Mouse (Mus musculus): Measurements from ENCODE around the gene Rpl36al. TPM values are rescaled to one million over a fixed set of nuclear protein-coding genes. Genes with fewer than 3 reads are reported as not detected.
A peak's percentile ranks its signal among the peaks of the same experiment; 100 is the strongest.
"Not testable (repeated sequence)": the region's sequence is repeated elsewhere in the genome, so short reads cannot be mapped to it uniquely, and the experiment has no call there.

Rpl36al gene
- total RNA-seq, 2 experiments from 2014 or later: 1,035 to 1,393 TPM

DNA sequence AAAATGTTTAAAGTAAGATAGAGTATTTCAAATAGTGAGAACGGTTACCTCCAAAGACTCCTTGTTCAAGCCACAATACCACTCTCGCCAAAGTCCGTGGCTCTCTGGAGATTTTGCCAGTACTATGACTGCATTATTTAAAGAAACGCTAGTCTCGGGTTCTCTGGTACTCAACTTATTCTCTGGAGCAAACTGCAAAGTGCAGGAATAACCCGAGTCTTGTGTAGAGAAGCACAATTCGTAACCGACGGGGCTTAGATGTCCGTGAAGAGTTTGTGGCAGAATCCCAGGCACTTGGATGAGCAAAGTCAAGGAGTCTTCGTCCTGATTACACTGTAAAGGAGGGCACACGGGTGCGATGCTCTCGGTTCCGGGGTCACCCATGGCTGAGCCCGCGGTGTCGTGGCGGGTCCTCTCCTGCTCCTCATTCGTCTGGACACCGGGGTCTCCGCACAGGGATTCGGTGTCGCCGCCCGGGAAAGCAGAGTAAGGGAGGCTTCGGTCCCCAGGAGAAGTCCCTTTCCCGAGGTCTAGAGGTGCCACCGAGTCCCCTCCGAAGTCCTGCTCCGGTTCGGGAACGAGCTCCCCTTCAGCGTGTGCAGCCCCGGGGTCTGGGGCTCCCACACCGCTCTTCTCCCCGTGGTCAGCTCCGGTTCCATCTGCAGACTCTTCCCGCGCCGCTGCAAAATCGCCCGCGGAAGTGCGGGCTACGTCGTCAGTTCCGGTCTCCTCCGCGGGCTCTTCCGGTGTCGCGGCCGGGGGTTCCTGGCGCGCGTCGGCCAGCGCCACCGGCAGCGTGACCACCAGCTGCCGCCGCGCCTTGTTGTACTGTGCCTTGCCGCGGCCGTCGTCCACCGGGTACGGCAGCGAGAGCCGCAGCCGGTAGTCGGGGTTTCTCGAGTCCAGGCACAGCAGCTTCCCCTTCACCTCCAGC lies 12.8 kb upstream of the Rpl36al start, which contains the start of gene Gm49383:
Gm49383 (minus strand) TSS at position 661 of the 934 bp plus-strand sequence.
- ATAC-seq (replicated peaks; ENCODE audit: poor library complexity): peak; percentile 71

DNA sequence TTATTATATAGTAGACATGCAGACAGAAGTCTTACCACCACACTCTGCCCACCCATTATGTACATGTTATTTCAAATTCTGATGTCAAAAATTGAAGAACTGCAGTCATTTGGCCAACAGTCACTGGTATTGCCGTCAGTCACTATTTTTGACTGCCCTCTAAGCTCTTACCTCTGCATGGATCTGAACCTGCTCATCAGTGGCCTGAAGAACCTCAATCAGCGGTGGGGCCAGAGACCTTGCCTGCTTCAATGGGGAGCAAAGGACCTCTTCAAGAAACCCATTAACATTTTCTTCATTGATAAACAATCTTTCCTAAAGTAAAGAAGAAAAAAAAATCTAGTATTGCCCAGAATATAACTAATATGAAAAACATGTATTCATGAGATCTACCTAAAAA lies 8.8 kb upstream of the Rpl36al start:
- ATAC-seq (replicated peaks; ENCODE audit: poor library complexity): no peak

DNA sequence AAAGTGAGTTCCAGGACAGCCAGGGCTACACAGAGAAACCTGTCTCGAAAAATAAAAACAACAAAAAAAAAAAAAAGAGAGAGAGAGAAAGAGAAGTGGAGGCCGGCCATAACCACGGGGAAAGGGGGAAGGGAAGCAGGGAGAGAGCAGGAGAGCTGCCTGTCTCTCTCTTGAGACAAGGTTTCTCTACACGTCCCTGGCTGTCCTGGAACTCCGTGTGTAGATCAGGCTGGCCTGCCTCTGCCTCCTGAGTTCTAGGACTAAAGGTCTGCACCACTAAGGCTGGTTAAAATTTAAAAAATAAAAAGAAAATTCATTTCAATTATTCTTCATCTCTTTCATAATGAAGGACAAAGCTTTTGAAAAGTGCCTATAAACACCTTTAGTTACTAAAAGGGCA lies 7.5 kb upstream of the Rpl36al start:
- ATAC-seq (replicated peaks; ENCODE audit: poor library complexity): no peak

DNA sequence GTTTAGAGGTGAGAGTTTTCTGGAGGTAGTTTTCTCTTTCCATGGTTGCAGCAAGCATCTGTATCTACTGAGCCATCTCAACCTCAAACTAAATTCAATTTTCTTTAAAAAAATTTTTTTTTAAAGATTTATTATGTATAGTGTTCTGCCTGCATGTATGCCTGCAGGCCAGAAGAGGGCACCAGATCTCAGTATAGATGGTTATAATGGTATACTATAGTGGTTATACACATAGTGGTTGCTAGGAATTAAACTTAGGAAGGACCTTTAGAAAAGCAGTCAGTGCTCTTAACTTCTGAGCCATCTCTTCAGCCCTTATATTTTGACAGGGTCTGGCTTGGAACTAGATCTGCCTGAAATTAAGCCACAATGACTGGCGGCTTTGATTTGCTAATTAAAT lies 6.6 kb upstream of the Rpl36al start:
- ATAC-seq (replicated peaks; ENCODE audit: poor library complexity): peak; percentile 83

DNA sequence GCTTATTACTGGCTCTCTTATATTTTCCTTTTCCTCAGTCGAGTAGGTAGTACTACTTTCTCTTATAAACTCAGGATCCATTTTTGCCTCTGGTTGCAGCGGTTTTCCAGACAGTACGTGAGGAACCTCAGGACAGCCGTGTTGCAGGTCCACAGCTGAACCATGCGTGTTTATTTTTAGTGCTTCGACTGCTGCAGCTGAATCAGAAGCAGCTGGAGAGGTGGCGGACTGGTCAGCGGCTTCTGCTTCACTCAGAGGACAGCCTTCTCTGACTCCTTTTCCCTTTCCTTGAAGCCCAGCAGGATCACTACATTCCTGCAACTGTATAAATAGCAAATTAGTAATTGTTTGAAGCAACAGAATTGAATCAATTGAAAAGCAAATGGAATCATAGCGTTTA lies 6.2 kb upstream of the Rpl36al start:
- ATAC-seq (replicated peaks; ENCODE audit: poor library complexity): no peak

DNA sequence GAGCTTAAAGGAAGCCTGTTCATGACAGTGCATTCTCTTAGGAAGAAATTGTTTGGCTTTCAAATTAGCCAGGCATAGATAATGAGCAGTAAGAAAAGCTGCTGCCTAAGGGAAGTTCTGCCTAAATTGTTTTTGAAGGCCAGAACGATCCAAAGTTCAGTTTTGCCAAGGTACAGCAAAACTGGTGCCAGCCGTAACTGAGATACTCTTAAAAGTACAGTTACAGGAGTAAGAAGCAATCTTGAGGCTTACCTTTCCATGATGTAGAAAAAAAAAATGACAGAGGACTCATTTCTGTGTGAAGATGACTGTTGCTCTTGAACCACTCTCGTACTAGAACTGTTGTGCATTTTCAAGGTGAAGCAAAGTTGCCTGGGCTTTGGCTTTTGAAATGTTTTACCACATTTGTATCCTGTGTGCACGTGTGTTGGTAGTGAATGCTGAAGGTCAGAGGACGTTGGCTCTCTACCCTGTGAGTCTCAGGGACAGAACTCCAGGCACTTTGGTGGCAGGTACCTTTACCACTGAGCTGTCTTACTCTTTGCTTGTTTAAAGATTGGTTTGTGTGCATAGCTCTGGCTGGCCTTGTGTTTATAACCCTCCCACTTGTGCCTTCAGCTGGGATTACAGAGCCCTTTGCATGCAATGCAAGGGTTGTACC lies 3.1 kb upstream of the Rpl36al start:
- no peak for ATAC-seq (replicated peaks; ENCODE audit: poor library complexity)

DNA sequence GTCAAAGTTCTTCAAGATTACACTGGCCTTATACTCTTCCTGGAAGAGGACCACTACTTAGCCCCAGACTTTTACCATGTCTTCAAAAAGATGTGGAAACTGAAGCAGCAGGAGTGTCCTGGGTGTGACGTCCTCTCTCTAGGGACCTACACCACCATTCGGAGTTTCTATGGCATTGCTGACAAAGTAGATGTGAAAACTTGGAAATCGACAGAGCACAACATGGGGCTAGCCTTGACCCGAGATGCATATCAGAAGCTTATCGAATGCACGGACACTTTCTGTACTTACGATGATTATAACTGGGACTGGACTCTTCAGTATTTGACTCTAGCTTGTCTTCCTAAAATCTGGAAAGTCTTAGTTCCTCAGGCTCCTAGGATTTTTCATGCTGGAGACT lies 1.5 kb upstream of the Rpl36al start:
- ATAC-seq (replicated peaks; ENCODE audit: poor library complexity): no peak

DNA sequence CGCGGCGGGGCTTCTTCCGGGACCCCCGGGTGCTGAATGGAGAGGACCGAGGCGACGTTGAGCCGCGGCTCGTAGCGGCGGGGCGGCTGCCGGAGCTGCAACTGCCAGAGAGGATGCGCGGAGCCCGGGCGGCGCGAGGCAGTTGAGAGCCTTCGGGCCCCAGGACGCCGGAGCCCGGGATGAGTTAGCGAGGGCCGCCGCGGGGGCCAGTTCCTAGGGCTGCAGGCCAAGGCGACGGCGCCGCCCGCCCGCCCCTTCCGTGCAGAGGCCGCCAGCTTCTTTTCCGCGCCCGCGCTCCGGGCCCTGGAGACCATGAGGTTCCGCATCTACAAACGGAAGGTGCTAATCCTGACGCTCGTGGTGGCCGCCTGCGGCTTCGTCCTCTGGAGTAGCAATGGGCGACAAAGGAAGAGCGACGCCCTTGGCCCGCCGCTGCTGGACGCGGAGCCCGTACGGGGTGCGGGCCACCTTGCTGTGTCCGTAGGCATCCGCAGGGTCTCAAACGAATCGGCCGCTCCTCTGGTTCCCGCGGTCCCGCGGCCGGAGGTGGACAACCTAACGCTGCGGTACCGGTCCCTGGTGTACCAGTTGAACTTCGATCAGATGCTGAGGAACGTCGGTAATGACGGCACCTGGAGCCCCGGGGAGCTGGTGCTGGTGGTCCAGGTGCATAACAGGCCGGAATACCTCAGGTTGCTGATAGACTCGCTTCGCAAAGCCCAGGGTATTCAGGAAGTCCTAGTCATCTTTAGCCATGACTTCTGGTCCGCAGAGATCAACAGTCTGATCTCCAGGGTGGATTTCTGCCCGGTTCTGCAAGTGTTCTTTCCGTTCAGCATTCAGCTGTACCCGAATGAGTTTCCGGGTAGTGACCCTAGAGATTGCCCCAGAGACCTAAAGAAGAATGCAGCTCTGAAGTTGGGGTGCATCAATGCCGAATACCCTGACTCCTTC lies 736 bp upstream of the Rpl36al start:
- ATAC-seq (replicated peaks; ENCODE audit: poor library complexity): peak; percentile 33

DNA sequence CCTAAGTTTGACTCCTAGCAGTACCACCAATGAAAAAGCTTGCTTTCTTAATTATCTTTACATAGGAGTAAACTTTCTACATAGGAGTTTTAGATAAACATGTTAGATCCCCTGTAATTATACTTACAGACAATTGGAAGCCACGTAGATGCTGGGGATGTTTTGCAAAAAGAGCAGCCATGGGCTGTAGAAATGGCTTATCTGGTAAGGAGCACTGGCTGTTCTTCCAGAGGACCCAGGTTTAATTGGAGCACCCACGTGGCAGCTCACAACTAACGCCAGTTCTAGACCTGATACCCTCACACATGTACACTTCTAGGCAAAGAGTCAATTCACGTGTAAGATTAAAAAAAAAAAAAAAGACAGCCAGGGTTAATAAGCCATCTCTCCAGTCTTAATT lies 2.1 kb downstream of the Rpl36al start:
- no peak for ATAC-seq (replicated peaks; ENCODE audit: poor library complexity)

DNA sequence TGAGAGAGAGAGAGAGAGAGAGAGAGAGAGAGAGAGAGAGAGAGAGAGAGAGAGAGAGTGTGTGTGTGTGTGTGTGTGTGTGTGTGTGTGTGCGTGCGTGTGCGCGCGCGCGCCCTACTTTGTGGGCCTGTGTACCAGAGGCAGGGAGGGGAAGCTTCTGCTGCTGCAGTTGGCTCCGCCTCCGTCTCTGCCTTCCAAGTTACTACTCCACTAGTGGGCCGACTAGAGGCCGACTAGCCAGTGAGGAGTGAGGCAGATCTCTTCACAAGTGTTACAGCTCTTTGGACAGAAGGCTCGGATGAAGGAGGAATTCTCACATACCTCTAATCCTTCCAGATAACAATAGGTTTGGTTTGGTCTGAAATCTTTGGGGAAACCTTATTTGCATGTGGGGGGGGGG lies 4.5 kb downstream of the Rpl36al start:
- no peak for ATAC-seq (replicated peaks; ENCODE audit: poor library complexity)

DNA sequence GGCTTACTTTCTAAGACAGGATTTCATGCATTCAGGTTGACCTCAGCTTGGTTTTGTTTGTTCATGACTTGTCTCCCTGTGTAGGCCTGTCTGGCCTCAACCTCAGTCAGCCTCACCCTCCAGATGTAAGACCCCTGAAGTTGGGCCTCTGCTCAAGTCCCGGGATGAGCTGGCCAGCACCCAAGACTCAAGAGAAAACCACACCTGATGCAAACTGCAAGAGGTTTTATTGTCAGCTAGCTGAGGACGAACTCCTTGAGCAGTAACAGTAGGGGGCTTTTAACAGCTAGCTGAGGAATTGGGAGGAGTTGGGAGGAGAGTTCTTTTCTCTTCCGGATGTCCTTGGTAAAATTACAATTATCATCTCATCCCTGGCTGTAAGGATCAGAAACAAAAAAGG lies 6.4 kb downstream of the Rpl36al start:
- ATAC-seq (replicated peaks; ENCODE audit: poor library complexity): no peak

DNA sequence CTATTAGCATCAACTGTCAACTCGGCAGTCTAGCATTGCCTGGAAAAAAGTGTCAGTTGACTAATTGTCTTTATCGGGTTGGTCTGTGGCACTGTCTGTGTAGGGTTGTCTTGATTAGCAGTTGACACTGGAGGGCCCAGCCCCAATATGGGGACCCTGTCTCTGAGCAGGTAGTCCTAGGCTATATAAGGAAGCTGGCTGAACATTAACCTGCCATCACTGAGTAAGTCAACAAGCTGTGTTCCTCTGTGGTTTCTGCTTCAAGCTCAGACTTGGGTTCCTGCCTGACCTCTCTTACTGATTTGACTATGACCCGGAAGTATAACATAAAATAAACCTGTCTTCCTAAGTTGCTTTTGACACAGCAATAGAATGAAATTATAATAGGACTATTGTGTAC lies 7.9 kb downstream of the Rpl36al start:
- ATAC-seq (replicated peaks; ENCODE audit: poor library complexity): no peak

DNA sequence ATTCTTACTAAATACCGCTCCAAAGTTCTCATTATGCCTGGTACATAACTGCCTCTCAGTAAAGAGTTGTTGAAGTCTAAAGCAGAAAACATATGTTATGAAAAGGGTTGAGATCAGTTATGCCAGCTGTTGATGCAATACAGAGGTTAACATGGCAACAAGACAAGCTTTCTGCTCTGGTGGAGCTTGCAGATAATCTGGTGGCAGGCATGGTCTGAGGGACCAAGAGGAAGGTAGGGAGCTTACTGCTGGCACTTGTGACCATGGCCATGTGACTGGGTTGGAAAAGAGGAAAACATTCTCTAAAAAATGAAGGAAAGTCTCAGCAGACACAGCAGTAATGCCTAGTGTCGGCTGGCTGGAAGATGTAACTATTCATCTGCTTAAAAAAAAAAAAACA lies 12.6 kb downstream of the Rpl36al start:
- ATAC-seq (replicated peaks; ENCODE audit: poor library complexity): peak; percentile 30

DNA sequence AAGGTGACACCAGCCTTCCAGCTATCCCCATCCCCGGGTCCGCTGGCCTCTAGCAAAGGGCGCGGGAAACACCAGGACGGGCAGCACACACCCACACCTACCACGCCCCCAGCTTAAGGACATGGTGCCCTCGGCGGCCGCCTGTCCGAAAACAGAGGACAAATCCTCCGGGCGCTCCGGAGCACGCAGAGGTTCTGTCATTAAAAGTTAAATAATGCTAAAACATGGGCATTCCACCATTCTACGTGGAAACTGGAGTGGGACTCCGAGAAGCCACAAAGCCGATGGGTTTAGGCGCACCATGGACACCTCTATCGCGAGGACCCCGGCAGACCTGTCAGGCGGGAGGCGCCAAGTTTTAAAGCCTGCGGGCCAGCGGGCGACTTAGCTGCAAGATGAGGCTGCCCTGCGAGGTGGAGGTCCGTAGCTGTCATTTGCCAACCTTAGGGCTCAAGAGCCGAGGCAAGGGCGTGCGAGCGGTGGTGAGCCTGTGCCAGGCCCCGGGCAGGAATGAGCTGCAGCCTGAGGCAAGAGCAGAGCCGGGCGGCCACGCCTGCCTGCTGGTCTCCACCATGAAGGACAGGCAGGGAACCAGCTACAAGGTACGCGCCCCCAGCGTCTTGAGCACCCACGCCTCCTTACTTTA lies 15.3 kb downstream of the Rpl36al start, which contains the start of gene Lrr1:
Lrr1 (plus strand) TSS at position 354 of the 646 bp plus-strand sequence.
- peak; percentile 90 for ATAC-seq (replicated peaks; ENCODE audit: poor library complexity)

DNA sequence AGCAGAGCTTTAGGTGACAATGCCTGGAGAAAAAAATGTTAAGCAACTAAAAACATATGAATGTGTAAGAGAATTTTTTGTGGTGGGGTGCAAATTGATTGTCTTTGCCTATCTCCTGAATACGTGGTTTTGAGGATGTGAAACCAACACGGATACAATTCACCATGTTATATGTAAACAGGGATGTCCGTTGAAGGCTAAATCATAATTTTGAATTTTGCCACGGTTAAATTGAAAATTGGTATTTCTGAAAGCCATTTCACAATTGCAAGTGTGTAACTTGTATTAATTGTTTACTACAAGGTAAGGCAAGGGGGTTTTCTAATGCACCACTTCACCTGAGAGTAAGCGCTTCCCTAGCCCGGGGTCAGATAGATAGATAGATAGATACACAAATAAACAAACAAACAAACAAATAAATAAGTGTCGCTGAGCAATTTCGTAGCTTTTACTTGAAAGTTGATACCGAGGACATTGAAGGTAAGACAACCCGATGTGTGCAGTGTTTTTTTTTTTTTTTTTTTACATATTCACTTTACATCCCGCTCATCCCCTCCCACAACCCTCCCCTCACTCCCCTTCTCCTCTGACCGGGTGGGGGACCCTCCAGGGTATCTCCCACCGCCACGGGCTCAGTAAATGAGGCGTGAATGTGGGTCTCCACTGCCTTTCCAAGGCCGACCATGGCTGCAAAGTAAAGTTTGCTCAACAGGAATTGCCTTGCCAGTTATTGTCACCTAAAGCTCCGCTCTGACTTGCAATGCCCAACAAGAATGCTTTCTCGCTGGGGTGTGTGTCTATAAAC lies 16.0 kb downstream of the Rpl36al start:
- no peak for ATAC-seq (replicated peaks; ENCODE audit: poor library complexity)

DNA sequence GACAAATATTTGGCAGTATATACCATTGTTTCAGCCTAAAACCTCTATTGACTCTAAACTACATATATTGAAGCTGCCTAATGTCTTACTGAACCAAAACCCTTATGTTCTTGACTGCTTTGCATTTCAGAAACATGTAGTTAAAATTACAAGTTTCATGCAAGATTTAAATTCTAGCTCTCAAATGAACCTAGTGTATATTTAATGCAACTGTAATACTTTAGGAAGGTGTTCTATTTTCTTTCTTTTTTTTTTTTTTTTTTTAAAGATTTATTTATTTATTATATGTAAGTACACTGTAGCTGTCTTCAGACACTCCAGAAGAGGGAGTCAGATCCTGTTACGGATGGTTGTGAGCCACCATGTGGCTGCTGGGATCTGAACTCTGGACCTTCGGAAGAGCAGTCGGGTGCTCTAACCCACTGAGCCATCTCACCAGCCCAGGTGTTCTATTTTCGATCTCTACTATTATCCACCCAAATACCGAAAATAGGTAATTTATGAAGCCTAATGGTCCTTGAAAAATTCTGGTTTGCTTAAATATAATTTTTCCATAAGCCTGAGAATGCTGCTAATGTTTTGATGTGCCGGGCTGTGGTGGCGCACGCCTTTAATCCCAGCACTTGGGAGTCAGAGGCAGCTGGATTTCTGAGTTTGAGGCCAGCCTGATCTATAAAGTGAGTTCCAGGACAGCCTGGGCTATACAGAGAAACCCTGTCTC lies 16.9 kb downstream of the Rpl36al start:
- ATAC-seq (replicated peaks; ENCODE audit: poor library complexity): not testable (repeated sequence)

DNA sequence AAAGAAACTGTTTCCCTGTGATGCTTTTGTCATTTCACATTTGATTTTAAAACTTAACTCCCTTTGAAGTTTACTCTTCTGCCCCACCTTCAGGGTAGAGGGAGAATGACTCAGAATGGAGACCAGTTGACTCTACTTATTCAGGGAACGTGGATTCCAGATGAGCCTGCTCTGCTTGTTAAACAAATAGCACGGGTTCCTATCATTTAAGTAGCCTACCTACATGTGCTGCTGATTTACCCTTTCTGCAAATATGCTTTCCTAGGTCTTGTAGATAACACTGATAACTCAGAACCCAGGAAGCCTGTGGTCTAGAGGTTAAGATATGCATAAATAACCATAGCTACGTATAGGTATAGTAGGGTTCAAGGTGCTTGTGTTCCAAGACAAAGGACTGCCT lies 19.0 kb downstream of the Rpl36al start:
- ATAC-seq (replicated peaks; ENCODE audit: poor library complexity): peak; percentile 17

DNA sequence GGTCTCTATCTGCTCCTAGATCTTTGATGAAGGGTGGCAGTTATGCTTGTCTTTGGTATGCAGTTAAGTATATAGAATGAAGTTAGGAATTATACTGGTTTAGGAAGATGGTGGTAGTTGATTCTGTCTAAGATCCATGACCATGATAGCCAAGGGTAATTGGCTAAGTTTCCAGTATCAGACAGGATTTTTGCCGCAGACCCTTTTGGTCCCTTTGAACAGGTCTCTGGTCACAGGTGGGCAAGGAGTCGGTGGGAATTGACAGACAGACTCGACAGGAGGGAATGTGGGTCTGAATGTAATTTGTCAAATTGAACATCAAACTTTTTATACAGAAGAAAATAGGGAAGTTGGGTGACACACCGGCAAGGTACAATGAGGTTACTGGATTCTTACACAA lies 20.3 kb downstream of the Rpl36al start:
- not testable (repeated sequence) for ATAC-seq (replicated peaks; ENCODE audit: poor library complexity)

DNA sequence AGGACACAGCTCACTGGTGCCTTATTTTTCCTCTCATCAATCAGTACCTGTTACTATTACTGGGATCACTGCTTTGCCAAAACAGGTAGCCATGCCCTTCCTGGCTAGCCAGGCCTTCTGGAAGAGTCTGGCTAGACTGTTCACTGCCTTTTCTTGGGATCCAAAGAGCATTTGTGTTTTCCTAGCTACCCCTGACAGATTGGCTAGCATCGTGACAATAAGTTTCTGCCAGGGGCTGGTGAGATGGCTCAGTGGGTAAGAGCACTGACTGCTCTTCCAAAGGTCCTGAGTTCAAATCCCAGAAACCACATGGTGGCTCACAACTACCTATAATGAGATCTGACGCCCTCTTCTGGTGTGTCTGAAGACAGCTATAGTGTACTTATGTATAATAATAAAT lies 23.2 kb downstream of the Rpl36al start:
- ATAC-seq (replicated peaks; ENCODE audit: poor library complexity): not testable (repeated sequence)

All from megakaryocyte progenitor cell, adult 5-6 weeks (primary cell).